Mouse (Mus musculus): ENCODE measurements around the gene Pelp1. TPM values are rescaled to one million over a fixed set of nuclear protein-coding genes. Genes with fewer than 3 reads are reported as not detected.

The Pelp1 gene
- total RNA-seq, 2 experiments from 2014 or later, result 24.6 to 26.0 TPM

Small RNA genes lying within 50 kb of the gene (microRNA-seq; reads per million reads assigned to microRNA genes)
- gene Mir7115, result not detected

Other genes with a start within 250 kb of the Pelp1 start
- gene Slc16a11, start 197.3 kb downstream of the Pelp1 start, total RNA-seq (2021), result under 1 TPM in 1 of 2 experiments, not detected in 1; 0.23 TPM
- gene Slc16a13, start 189.0 kb downstream of the Pelp1 start, total RNA-seq (2021), result 1 to 10 TPM; 2.7 to 3.0 TPM
- gene Bcl6b, start 180.2 kb downstream of the Pelp1 start, total RNA-seq (2021), result 10 to 100 TPM; 10.7 to 18.9 TPM
- 10 to 100 TPM; 38.6 to 61.4 TPM for gene 0610010K14Rik, start 172.1 kb downstream of the Pelp1 start, total RNA-seq (2021)
- 1 to 10 TPM; 4.9 to 7.3 TPM for gene Gm21988, start 170.2 kb downstream of the Pelp1 start, total RNA-seq (2021)
- 100 to 1,000 TPM; 224 to 245 TPM for gene Rnasek, start 170.2 kb downstream of the Pelp1 start, total RNA-seq (2021)
- gene Alox12, start 154.7 kb downstream of the Pelp1 start, total RNA-seq (2021), result 1 to 10 TPM; 1.2 to 1.8 TPM
- gene Alox12e, start 87.4 kb downstream of the Pelp1 start, total RNA-seq (2021), result not detected
- gene Alox15, start 58.0 kb downstream of the Pelp1 start, total RNA-seq (2021), result 1 to 10 TPM; 1.9 to 6.0 TPM
- gene Arrb2, start 22.6 kb upstream of the Pelp1 start, total RNA-seq (2021), result 10 to 100 TPM; 18.5 to 26.6 TPM
- 10 to 100 TPM; 20.3 to 24.4 TPM for gene Med11, start 41.9 kb upstream of the Pelp1 start, total RNA-seq (2021)
- gene Zmynd15, start 49.4 kb upstream of the Pelp1 start, total RNA-seq (2021), result 1 to 10 TPM; 1.4 to 1.8 TPM
- gene Cxcl16, start 50.0 kb upstream of the Pelp1 start, total RNA-seq (2021), result 1 to 10 TPM; 7.4 to 8.5 TPM
- under 1 TPM in 1 of 2 experiments, not detected in 1; 0.46 TPM for gene Tm4sf5, start 95.2 kb upstream of the Pelp1 start, total RNA-seq (2021)
- under 1 TPM in 1 of 2 experiments, not detected in 1; 0.66 TPM for gene Vmo1, start 104.6 kb upstream of the Pelp1 start, total RNA-seq (2021)
- gene Gltpd2, start 109.2 kb upstream of the Pelp1 start, total RNA-seq (2021), result not detected
- gene Psmb6, start 115.3 kb upstream of the Pelp1 start, total RNA-seq (2021), result 100 to 1,000 TPM; 282 to 297 TPM
- gene Gm40193, start 122.9 kb upstream of the Pelp1 start, total RNA-seq (2021), result not detected
- gene Pld2, start 130.0 kb upstream of the Pelp1 start, total RNA-seq (2021), result 1 to 10 TPM; 8.1 to 8.6 TPM
- 10 to 100 TPM; 39.2 to 42.6 TPM for gene Mink1, start 152.8 kb upstream of the Pelp1 start, total RNA-seq (2021)
- not detected for gene 4930544D05Rik, start 205.8 kb upstream of the Pelp1 start, total RNA-seq (2021)
- not detected for gene Chrne, start 209.2 kb upstream of the Pelp1 start, total RNA-seq (2021)
- under 1 TPM in 1 of 2 experiments, not detected in 1; 0.13 TPM for gene Gp1ba, start 229.1 kb upstream of the Pelp1 start, total RNA-seq (2021)
- 10 to 100 TPM; 83.6 to 83.8 TPM for gene Rnf167, start 237.2 kb upstream of the Pelp1 start, total RNA-seq (2021)
- 100 to 1,000 TPM; 127 to 165 TPM for gene Slc25a11, start 237.4 kb upstream of the Pelp1 start, total RNA-seq (2021)
- 100 to 1,000 TPM; 853 to 925 TPM for gene Pfn1, start 244.6 kb upstream of the Pelp1 start, total RNA-seq (2021)
- gene Eno3, start 247.2 kb upstream of the Pelp1 start, total RNA-seq (2021), result 10 to 100 TPM; 21.2 to 35.5 TPM

All from adrenal gland, postnatal 36 days (tissue).